Mouse (Mus musculus) layer of hippocampus, adult 9-10 months (tissue): ENCODE measurements at regions not wholly inside any gene's neighbourhood (a gene's known extent, or its start where the extent isn't known, plus 50 kb on each side); places are given as distances from the start of the nearest gene placed in this dataset.

Source experiments
- DNase-seq: peaks from one replicate; pipeline ENCODE4 v3.0.0; 2022; ENCODE audit warnings: low spot score

DNA sequence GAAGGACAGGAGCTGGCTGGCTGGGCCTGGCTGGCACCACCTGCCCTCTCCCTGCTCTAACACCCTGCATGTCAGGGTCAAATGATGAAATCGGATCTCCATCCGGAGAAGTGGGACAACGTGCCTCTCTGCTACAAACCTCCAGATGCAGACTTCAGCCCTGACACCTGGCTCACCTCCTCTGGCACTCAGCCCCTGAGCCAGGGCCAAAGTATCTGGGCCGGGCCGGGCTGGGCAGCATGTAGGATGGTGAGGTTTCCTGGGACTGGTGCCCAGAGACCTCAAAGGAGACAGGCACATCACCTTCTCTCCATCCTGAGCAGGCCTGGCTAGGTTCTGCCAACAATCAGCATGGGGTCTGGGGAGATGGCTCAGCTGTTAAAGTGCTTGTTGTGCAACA lies 113.5 kb downstream of the Tfcp2l1 start:
- no peak for DNase-seq

DNA sequence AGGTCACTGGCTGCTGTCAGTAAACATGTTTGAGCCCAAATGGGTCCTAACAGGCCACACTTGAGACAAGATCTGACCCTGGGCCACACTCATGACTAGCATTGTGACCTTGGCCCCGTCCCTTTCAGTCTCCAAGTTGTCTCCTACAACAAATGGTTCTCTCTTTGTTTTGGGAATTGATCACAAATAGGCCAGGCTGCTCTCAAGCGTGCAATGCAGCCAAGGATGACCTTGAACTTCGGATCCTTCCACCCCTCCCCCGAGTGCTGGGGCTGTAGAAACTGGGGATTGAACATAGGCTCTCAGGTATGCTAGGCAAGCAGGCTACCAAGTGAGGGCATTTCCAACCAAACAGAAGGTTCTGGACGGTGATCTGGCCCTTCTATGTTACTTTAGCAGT lies 120.5 kb downstream of the Tfcp2l1 start:
- DNase-seq, result no peak

DNA sequence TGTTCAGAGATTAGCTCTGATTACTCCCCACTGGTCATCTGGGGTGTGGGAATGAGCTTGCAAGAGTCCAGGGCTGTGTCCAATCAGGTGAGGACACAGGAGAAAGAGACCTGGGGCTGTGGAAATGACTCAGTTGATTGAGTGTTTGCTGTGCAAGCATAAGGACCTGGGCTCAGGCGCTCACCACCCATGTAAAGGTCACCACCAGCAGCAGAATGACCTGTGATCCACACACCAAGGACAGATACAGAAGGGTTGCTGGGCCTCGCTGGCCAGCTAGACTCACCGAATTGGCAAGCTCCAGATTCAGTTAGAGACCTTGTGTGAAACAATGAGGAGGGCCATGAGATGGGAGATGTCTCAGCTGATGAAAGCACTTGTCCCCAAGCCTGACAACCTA lies 125.1 kb downstream of the Tfcp2l1 start:
- DNase-seq, result no peak

- DNase-seq, result no peak
Measured at GRCm38 (mm10) chr1:118756171-118756865, 128.6 kb downstream of the Tfcp2l1 start.

- DNase-seq, result no peak
Measured at GRCm38 (mm10) chr1:118757340-118758030, 129.7 kb downstream of the Tfcp2l1 start.

GRCm38 (mm10) chr1:118758031-118758400 lies 130.3 kb downstream of the Tfcp2l1 start:
- DNase-seq, result no peak

DNA sequence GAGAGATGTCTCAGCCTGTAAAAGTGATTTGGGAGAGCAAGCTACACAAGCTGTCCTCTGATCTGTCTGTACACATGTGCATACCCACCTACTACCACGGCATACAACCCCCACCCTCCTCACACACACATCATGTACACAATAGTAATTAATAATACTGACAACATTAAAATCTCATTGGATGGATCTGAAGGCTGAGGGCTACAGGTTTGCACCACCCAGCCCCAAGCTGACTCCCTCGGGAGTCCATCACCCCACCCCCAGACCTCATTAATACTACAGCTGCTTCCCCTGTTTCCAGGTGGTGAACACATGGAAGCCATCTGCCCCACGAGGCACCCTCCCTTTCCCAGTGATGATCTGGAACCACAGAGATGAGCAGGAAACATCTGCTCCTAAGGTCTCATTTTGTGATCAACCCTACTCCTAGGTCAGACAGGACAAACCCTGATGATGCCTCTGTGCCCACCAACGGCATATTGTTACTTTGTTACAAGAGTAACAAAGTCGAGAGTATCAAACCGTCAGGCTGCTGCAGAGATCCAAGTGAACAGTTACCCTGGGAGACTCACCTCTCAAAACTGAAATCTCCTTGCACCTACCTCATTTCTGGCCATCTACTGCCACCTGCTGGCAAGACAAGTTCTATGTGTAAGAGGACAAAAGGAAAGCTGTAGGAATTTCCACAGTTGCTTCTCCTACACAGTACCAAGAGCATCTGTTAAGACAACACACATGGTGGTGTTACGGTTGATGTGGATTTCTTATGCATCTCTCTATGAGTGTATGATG lies 131.6 kb downstream of the Tfcp2l1 start:
- DNase-seq, result peak; percentile 79

DNA sequence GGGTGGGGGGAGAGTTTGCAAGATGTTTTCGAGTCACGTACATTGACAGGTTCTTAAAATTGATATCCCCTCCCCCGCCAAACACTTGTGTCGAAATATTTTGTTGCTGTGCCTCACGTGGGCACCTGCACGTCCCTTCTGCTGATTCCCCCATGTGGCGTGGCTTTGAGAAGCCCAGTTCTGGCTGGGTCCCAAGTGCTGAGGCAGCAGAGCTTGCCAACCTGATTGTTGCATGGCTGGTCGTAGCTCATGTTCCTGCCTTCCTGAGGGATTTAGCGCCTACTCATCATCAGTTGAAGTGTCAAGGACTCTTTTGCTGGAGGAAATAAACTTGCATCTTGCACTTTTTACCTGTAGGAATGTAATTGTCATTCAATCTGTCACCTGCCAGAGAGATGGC lies 137.8 kb downstream of the Tfcp2l1 start:
- no peak for DNase-seq

GRCm38 (mm10) chr1:118768831-118769230 lies 141.1 kb downstream of the Tfcp2l1 start:
- DNase-seq, result no peak

GRCm38 (mm10) chr1:118772261-118772660 lies 144.5 kb downstream of the Tfcp2l1 start:
- no peak for DNase-seq

GRCm38 (mm10) chr1:118776594-118777441 lies 149.1 kb downstream of the Tfcp2l1 start:
- DNase-seq, result no peak
